In the genomic region with DNA sequence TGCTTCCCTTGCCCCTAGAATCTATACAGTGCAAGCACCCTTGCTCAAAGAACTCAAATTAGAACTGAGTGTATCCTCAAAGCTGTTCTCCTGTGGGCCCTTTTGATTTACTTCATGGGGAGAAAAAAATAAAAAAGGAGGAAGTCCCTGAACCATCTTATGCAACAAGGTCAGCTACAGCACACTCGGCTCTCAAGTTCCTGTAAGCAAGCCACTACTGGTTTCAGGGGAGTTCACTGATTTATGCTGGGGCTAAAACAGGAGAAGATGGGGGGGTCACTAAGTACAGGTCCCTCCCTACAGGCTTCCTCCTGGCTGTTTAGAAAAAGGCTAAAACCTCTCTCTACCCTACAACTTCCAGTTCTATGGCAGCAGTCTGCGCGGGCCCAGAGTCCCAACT, we compare ENCODE assay signal across 13 mouse cellular contexts. TPM values are rescaled to one million over a fixed set of nuclear protein-coding genes. Genes with fewer than 3 reads are reported as not detected.
DNase-seq lines count a peak whose midpoint lies in the region; ATAC-seq lines count a peak whose summit lies in the region.
"Had no signal": no experiment of that assay in that cellular context is flagged by ENCODE, and none has a peak within 500 bp of the region (broad histone marks: within the 10 kb centered on the region; RNA-seq: fewer than 3 reads in every experiment).

No protein-coding gene starts in this region.

- H3K36me3 ChIP-seq in heart, embryonic 10.5 days, result 0 out of 2 replicates have a peak, but pooled peaks cover 4% of the 10 kb centered on the region
- H3K36me3 ChIP-seq in limb, embryonic 15.5 days, result no peaks in the 10 kb centered on the region
- H3K36me3 ChIP-seq: intestine, embryonic 15.5 days had no signal

- H3K27me3 ChIP-seq in heart, embryonic 10.5 days (ENCODE audit: insufficient read depth, poor library complexity, severe bottlenecking), result no peaks in the 10 kb centered on the region
- no peaks in the 10 kb centered on the region for H3K27me3 ChIP-seq in limb, embryonic 15.5 days
- H3K27me3 ChIP-seq: intestine, embryonic 15.5 days had no signal

- H3K9ac ChIP-seq in limb, embryonic 15.5 days, result no peak overlapping the region
- H3K9ac ChIP-seq: intestine, embryonic 15.5 days had no signal

- WGBS in heart, embryonic 10.5 days, result 83% methylated on average over 3 of the region's 3 CpGs
- WGBS in limb, embryonic 15.5 days, result 77% methylated on average over 3 of the region's 3 CpGs

- no peaks in the 10 kb centered on the region for H3K9me3 ChIP-seq in heart, embryonic 10.5 days
- no peaks in the 10 kb centered on the region for H3K9me3 ChIP-seq in limb, embryonic 15.5 days
- H3K9me3 ChIP-seq: intestine, embryonic 15.5 days had no signal

- intact Hi-C loops in heart, postnatal 10 days (cut with DNase I), result no loop called here

- H3K27ac ChIP-seq in heart, embryonic 10.5 days, result 0 out of 2 replicates have a peak overlapping the region, but pooled peaks have one; percentile 7
- H3K27ac ChIP-seq in limb, embryonic 15.5 days, result peak overlapping the region; percentile 13; the same call in 1 of the 2 replicates
- H3K27ac ChIP-seq: intestine, embryonic 15.5 days had no signal

- H3K4me3 ChIP-seq in heart, embryonic 10.5 days, result no peak overlapping the region
- no peak overlapping the region for H3K4me3 ChIP-seq in limb, embryonic 15.5 days
- H3K4me3 ChIP-seq: intestine, embryonic 15.5 days; myocyte had no signal

- H3K4me2 ChIP-seq in limb, embryonic 15.5 days, result no peak overlapping the region
- H3K4me2 ChIP-seq: intestine, embryonic 15.5 days had no signal

- DNase-seq in heart, embryonic 10.5 days (ENCODE audit: low spot score), result no peak
- DNase-seq in heart, postnatal 10 days, result no peak
- peak; percentile 49 to 62 for DNase-seq in spleen, postnatal 36 days (ENCODE audit: low spot score in 2 of 2)
- no peak for DNase-seq in spleen, postnatal 14 days (ENCODE audit: low spot score in 2 of 2)
- peak; percentile 28 for DNase-seq in telencephalon, adult 2 months (ENCODE audit: low read depth, low spot score)
- no peak for DNase-seq in right cerebral cortex, postnatal 25 days
- DNase-seq: cerebellum, adult 9-11 months; thymus, postnatal 4 days had no signal

- ATAC-seq in limb, embryonic 15.5 days (ENCODE audit: insufficient number of reproducible peaks, low FRiP score, low TSS enrichment, low read depth), result no peak
- ATAC-seq in inflammation-experienced regulatory T-cells, adult 6 months, result no peak
- ATAC-seq: activated CD4-positive, CD25-positive, alpha-beta regulatory T cell, adult 4 months; intestine, embryonic 15.5 days had no signal

- H3K4me1 ChIP-seq in heart, embryonic 10.5 days, result peaks cover 32% of the 10 kb centered on the region
- peaks cover 47% of the 10 kb centered on the region for H3K4me1 ChIP-seq in limb, embryonic 15.5 days

RNA-seq across cellular contexts. Expression of a gene that starts 17.5 kb away (rescaled TPM):
- 6.8 and 7.8 TPM in 2 replicates for polyA plus RNA-seq in heart, embryonic 10.5 days (2016; fragmentation: Nextera tagmentation; extraction: Ambion mirVana)
- 10 to 100 TPM; 22.0 to 23.1 TPM for total RNA-seq in heart, postnatal 10 days (2021)
- 15.1 TPM in 2 replicates for polyA plus RNA-seq in limb, embryonic 15.5 days (2015; fragmentation: Nextera tagmentation; extraction: Ambion mirVana)
- 100 to 1,000 TPM in 1 of 3 experiments, 10 to 100 TPM in 2; 61.5 to 101 (median 68.3) TPM for polyA plus RNA-seq in inflammation-experienced regulatory T-cells, adult 6 months (2017; shearing (Covaris generic))

Comparison
In these comparisons a context has a peak if more than half of its experiments do, and no peak if none do; other contexts are left out.
1. DNase-seq: peak in spleen, postnatal 36 days (2 of 2) and telencephalon, adult 2 months (single experiment); none in heart, embryonic 10.5 days (single experiment), heart, postnatal 10 days (0 of 2), spleen, postnatal 14 days (0 of 2) and right cerebral cortex, postnatal 25 days (single experiment).